Mouse (Mus musculus) right cerebral cortex, postnatal 10 days (tissue): ENCODE results near the gene Klk1b1.
"Not testable (repeated sequence)": the region's sequence is repeated elsewhere in the genome, so short reads cannot be mapped to it uniquely, and the experiment has no call there.

Experiments
- DNase-seq, 2 experiments: peaks; one replicate each; pipeline ENCODE4 v3.0.0; 2021; ENCODE audit warnings: low spot score in 2 of 2

Gene Klk1b1

DNA sequence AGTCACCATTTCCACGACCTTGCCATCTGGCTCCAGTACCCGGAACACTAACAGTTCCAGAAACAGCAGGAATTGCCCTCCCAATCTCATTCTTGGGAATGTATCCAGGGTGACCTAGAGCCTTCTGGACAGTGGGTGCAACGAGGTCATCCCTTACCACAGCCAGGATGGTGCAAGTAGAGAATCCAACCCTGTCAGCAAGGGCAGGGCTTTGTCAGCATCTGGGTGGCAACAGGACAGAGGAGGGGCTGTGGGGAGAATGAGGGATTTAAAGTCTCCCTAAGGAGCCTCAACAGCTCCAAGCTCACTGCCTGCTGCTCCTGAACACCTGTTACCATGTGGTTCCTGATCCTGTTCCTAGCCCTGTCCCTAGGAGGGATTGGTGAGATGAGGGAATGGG lies at the start of gene Klk1b1:
Gene Klk1b1 (plus strand): TSS at position 301 of the 400 bp plus-strand sequence.
- DNase-seq = no peak

DNA sequence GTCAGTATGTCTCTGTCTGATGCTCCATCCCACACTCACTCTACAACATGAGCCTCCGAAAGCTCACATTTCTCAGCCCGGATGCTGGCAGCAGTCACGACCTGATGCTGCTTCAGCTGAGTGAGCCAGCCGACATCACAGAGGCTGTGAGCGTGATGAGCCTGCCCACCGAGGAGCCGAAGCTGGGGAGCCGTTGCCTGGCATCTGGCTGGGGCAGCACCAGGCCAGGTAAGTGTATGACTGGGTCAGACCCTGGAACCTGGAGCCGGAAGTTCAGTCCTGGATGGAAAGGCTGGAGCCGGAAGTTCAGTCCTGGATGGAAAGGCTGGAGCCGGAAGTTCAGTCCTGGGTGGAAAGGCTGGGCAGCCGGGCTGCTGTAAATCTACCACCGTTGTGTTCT lies 48.1 kb upstream of the Klk1b1 start:
- DNase-seq = no peak

DNA sequence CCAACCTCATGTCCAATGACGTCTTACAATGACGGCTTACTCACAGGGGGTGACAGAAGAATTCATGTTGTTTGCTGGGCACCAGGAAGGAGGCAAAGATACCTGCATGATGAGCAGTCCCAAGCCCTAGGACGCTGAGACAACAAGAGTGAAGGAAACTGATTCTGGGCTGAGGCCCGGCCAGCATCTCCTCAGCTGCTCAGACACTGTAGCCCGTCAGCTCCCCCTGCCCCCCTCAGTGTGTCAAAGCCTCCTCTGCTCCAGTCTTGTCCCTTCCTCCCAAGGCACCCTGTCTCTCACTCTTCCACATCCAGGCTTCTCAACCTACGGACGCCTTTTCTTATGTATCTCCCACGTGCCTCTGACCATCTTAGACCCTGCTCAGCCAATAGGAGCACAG lies 47.7 kb upstream of the Klk1b1 start:
- no peak for DNase-seq

DNA sequence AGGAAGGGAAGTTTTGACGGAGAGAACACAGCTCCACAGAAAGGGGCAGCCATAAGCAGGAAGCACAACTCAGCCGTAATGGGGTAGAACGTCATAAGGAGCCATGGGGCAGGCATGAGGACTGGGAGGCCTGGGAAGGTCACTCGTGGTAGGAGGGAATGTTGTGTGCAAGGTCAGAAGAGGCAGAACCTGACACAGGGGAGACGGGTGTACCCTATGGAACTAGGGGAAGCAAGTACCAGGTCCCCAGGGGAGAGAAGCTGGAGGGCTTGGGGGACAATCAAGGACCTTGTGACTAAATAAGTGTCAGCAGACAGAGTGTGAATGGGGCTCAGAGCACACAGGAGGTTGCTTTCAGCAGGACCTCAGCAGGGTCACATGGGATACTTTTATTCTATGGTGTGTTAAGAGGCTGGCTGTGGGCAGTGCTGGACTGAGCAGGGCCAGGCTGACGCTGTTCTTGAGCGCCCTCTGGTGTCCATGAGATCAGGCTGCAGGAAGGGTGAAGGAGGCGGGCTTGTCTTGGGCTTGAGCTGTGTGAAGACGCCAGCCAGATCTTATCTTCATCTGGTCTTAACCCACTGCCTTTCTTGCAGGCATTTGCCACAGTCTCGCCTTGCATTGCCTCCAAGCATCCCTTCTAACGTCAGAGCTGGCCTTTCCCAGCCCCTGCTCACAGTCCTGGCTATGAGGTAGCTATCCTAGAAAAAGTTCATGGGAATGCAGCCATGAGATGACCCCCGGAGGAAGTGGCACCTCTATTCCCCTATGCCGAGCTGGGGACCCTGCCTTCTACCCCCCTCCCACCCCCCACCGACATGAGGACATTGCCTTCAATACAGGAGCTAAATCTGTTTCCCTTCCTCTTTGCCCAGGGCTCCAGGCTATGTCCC lies 46.7 kb upstream of the Klk1b1 start:
- peak; percentile 65 to 75 for DNase-seq

DNA sequence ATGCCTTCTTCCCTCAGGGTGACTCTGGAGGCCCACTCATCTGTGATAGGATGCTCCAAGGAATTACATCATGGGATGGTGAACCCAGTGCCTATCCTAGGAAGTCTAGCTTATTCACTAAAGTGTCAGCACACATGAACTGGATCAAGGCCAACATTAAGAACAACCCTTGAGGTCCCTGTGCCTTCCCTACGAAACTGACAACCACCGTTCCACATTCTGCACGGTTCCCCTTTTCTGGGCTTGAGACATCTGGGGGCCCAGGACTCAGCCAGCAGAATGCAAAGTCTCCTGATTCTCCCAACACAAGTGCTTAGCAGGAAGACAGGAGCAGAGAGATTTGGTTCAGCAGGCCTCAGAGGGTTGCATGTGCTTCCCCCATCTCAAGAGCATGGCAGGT lies 46.0 kb upstream of the Klk1b1 start:
- no peak for DNase-seq

DNA sequence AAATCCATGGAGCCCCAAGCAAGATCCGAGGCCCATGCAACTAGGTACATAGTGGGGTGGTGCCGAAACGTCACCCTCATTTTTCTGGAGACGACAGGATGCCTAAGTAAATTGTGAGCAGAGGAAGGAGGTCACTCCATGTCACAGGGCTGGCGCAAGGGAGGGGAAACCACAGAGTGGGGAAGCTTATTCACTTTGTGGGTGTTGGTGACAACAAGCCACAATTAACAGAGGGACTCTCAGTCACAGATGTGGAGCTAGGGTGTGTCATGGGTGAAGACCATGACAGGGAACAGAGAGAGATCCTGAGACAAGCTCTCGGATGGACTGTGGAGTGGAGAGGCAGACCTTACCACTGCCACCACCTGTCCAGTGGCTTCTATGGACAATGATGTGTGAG lies 45.5 kb upstream of the Klk1b1 start:
- DNase-seq = no peak

DNA sequence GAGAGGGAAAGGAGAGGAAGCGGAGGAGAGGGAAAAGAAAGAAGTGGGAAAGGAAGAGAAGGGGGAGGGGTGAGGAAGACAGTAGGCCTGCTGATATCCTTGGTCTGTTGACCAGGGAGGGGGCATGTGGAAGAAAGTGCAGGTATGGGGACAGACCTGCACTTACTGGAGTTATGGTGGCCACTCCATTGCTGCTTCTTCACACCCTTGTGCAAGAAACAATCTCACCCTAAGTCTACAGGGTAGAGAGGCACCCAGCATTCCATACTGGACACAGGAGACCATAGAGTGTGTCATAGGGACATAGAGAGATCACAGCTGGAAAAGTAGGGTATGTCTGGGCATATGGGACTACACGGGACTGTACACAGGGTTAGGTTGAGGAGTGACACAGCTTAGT lies 44.6 kb upstream of the Klk1b1 start:
- DNase-seq = no peak

DNA sequence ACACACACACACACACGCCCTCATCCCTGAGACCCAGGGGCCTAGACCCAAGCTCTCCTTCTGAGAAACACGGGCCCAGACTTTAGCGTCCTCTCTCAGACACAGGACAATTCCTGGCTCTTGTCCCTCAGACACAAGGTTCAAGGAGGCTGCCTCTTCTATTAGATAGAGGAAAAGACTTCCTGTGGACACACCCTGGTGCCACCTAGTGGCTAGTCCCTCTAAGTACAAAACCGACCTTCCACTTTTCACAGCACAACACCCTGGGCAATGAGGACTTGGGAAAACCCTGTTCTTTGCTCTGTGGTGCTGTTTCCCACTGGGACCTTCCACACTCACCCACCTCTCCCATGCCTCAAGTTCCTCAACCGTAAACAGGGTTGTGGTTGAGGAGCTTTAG lies 40.6 kb upstream of the Klk1b1 start:
- no peak for DNase-seq

DNA sequence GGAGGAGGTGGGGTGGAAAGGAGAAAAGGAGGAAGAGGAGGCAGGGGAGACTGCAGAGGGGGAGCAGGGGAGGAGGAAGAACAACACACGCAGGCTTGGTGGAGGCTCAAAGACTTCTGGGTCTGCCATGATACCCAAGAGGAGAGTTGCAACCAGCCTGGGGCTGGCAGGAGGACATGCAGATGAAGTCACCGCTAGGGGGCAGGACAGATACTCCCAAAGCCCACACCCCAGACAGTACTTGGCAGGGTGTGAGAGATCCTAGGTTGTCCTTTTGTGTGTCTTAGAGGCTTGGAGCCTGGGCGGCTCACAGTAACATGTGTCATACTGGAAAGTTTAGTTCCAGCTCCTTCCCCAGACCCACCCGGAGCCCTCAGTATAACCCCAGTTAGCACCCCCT lies 38.0 kb upstream of the Klk1b1 start:
- DNase-seq = no peak

DNA sequence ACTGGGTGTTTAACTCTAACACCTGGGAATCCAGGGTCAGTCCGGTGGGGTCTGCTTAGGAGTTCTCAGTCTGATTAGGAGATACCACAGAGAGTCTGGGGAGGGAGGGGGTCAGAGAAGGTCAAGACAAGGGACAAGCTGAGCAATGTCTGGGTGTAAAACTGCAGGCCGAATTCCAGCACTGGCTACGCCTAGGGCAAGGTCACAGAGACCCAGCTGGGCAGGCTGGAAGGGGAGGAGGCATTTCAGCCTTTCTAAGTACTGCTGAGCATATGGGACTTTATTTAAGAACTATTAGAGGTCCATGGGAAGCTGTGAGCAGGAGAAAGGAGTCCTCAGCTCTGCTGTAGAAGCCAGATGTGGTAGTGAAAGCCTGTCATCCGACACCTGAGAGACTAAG lies 34.2 kb upstream of the Klk1b1 start:
- no peak for DNase-seq

DNA sequence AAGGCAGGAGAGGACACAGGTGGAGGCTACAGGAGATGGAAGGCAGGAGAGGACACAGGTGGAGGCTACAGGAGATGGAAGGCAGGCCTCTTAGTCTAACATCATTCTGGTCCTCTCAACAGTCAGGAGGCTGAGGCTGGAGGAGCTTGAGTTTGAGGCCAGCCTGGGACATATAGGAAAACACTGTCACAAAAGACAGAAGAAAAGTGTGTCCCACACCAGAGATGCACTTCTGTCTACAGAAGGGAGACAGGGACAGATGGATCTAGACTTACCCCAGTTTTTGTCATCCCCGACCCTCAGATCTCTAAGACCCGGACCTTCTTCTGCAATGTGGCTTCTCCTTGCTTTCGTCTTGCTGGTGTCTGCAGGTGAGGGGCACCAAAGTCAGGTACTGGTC lies 33.1 kb upstream of the Klk1b1 start, which contains the start of gene Klk15:
Gene Klk15 (plus strand): TSS at position 301 of the 400 bp plus-strand sequence.
- DNase-seq = no peak

DNA sequence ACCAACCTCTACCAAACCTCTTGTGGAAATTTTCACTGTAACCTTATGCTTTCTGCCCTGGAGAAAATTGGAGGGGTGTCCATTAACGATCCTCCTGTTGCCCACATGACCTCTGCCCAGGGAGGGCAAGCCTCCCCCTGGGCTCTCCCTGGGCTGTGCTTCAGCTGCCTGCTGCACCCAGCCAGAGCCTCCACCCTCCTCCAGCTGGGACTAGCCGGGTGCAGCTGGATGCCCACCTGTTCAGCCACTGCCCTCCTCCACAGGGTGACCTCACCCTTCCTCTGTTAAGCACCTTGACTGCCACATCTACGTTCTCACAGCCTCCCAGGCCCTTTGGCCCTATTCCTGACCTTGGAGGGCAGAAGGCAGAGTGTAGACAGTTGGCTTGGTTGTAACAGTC lies 31.8 kb upstream of the Klk1b1 start:
- no peak for DNase-seq

DNA sequence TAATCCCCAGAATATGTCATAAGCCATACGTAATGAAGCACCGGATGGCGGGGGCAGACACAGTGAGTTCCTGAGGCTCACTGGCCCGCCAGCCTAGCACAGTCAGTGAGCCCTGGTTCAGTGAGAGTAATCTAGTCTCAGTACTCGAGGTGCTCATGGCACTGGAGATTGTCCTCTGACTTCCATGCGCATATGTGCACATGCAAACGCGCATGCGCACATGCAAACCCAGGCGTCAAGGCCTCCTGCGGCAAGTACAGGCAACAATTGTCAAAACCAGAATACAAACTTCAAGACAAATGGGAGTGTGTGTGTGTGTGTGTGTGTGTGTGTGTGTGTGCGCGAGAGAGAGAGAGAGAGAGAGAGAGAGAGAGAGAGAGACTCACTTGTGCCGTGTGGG lies 30.0 kb upstream of the Klk1b1 start:
- DNase-seq = no peak

DNA sequence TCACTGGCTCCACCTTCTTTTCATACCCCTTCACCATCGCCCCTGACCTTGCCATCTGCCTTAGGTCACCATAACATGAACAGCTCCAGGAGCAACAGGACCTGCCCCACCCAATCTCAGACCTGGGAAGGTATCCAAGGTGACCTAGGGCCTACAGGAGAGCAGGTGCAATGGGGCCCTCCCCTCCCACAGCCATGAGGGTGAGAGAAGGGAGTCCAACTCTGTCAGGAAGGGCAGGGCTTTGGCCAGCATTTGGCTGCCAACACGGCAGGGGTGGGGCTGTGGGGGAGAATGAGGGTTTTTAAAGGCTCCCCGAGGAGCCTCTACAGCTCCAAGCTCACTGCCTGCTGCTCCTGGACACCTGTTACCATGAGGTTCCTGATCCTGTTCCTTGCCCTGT lies 24.3 kb upstream of the Klk1b1 start:
- not testable (repeated sequence) for DNase-seq

DNA sequence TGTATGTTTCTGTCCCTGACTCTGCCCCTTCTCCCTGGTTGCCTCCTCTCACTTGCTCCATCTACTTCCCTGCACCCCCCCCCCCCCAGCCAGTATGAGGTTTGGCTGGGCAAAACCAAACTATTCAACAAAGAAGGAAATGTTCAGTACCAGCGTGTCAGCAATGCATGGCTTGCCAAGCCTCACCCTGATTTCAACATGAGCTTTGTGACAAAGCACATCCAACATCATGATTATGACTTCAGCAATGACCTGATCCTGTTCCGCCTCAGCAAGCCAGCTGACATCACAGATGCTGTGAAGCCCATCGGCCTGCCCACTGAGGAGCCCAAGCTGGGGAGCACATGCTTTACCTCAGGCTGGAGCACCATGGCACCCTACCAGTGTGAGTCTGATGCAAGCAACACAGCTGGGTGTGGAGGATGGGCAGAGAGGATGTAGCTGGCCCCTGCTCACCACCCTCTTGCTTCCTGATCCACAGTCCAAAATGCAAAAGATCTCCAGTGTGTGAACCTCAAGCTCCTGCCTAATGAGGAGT lies 21.8 kb upstream of the Klk1b1 start:
- DNase-seq = no peak

DNA sequence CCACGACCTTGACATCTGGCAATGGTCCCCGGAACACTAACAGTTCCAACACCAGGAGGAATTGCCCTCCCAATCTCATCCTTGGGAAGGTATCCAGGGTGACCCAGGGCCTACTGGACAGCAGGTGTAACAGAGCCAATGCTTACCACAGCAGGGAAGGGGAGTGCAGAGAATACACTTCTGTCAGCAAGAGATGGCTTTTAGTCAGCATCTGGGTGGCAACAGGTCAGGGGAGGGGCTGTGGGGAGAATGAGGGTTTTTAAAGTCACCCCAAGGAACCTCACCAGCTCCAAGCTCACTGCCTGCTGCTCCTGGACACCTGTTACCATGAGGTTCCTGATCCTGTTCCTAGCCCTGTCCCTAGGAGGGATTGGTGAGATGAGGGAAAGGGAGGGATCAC lies 16.2 kb upstream of the Klk1b1 start, which contains the start of gene Klk1b8:
Gene Klk1b8 (plus strand): TSS at position 301 of the 400 bp plus-strand sequence.
- no peak for DNase-seq

DNA sequence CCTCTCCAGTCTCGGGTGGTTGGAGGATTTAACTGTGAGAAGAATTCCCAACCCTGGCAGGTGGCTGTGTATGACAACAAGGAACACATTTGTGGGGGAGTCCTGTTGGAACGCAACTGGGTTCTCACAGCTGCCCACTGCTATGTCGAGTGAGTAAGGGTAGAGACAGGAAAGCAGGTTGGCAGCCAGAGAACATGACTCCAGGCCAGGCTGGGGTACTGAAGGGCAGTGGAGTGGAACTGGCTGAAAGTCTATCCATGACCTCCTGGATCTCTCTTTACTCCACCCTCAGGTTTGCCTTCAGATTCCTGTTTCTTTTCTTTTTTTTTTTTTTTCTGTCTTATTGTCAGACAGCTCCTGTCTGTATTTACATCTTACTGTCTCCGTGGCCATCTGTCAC lies 13.8 kb upstream of the Klk1b1 start:
- peak in 1 of 2 experiments; percentile 22 for DNase-seq

DNA sequence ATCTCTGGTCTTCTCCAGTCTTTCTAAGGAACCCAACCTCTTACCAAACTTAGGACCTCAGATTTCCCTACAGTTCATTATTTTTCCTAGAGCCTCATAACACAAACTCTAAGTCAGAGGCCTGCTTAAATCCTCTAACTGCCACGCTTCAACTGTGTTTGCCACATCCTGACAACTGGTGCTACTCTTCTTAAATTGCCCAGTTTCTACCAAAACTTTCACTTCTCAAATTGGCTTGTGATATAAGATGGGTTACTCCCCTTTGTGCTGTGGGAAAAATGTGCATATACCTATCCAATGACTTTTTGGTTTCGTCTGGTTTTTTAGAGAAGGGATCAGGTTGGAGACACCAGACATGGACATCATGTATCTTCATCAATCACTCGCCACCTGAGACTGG lies 507 bp downstream of the Klk1b1 start:
- DNase-seq = no peak

DNA sequence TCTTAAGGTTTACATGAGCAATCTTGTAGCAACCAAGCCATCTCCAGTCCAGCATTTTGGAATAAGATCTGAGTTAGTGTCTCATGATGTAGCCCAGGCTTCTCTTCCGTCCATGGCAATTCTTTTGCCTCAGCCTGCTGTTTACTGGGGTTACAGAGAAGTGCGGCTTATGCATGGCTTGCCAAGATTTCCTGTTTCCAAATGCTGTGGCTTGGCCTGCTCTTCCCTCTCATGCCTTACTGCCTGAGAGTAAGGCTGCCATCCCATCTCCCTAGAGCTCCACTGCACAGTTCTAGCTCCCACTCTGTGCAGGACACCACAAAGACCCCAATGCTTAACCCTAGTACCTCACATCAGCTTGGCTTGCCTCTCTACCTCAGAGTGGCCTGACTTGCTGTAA lies 1.1 kb downstream of the Klk1b1 start:
- no peak for DNase-seq

DNA sequence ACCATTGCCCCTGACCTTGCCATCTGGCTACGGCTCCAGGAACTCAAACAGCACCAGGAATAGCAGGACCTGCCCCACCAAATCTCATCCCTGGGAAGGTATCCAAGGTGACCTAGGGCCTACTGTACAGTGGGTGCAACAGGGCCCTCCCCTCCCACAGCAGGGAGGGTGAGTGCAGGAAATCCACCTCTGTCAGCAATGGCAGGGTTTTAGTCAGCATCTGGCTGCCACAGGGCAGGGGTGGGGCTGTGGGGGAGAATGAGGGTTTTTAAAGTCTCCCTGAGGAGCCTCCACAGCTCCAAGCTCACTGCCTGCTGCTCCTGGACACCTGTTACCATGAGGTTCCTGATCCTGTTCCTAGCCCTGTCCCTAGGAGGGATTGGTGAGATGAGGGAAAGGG lies 9.2 kb downstream of the Klk1b1 start, which contains the start of gene Klk1b9:
Gene Klk1b9 (plus strand): TSS at position 301 of the 400 bp plus-strand sequence.
- DNase-seq = not testable (repeated sequence)

DNA sequence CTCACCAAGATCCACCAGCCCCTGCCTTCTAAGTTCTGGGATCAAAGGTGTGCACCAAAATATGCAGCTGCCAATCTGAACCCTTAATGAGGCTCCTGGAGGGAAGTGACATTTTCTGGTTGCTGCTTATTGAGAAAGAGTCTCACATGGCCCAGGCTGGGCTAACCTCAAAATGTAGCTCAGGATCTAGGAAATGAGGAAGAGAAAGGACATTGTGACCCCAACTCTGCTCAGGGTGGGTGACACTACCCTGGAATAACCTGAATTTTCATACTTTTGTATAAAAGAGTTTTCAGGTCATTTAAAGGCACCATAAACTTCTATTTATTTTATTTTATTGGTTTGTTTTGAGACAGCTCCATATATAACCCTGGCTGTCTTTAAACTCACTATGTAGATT lies 19.1 kb downstream of the Klk1b1 start:
- DNase-seq = no peak

DNA sequence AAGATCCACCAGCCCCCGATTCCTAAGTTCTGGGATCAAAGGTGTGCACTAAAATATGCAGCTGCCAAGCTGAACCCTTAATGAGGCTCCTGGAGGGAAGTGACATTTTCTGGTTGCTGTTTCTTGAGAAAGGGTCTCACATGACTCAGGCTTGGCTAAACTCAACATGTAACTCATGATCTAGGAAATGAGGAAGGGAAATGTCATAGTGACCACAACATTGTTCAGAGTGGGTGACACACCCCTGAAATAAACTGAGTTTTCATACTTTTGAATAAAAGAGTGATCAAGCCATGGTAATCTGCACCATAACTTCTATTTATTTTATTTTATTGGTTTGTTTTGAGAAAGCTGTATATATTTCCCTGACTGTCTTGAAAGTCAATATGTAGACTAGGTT lies 28.3 kb downstream of the Klk1b1 start:
- not testable (repeated sequence) for DNase-seq

DNA sequence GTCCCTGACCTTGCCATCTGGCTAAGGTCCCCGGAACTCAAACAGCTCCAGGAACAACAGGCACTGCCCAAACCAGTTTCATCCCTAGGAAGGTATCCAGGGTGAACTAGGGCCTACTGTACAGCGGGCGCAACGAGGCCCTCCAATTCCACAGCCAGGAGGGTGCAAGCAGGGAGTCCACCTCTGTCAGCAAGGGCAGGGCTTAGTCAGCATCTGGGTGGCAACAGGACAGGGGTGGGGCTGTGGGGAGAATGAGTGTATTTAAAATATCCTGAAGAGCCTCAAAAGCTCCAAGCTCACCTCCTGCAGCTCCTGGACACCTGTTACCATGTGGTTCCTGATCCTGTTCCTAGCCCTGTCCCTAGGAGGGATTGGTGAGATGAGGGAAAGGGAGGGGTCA lies 29.0 kb downstream of the Klk1b1 start, which contains the start of gene Klk1b11:
Gene Klk1b11 (plus strand): TSS at position 301 of the 400 bp plus-strand sequence.
- DNase-seq = not testable (repeated sequence)
